Mouse (Mus musculus): ENCODE results near the gene Slc6a8.

Gene Slc6a8

DNA sequence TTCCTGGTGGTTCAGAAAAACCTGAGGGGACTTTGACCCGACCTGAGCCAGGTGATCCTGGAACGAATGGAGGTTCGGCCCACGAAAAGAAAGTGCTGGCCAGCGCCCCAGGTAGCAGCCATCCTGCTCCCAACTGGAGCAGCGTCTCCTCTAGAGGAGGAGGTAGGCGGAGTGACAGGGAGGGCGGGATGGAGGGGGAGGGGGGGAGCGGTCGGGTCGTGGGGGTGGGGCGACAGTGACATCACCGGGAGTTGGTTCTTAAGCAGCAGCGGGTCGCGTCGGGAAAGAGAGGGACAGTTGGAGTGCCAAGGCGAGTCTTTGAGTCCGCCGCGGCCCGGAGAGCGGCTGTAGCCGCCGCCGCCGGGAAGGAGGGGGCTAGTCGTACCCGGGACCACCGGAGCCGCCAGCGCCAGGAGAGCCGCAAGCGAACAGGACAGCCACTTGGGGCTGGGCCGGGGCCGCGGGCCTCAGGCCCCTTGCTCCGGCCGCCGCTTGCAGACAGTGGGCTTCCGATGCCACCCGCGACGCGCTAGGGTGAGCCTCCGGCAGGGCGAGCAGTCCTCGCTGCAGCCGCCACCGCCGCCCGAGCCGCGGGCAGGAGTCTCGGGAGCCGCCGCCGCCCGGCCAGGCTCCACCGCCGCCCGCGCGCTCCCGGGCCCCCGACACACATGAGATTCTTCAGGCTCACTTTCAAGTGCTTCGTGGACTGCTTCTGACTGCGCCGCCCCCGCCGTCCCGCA, at the start of gene Slc6a8:
Slc6a8 (plus strand) TSS at position 272 of the 740 bp plus-strand sequence.
- peak; percentile 69 to 81 for DNase-seq

DNA sequence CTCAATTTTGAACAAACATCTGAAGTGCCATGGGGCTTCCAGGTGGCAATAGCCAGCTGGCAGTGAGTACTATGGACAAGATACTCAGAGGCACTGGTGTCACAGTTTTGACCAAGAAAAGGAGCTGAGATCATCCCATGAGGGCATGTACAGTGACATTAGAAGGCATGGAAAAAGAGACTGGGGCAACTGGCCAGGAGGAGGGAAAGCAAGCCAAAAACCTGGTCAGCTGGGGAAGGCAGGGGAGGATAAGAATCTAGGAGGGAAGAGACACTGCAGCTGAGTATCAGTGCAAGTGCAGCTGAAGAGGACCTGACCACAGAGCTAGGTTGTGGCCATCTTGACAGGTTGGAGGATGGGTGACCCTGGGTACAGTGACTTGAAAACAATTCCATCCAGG, 46.0 kb upstream of the Slc6a8 start:
- peak; percentile 22 for DNase-seq

DNA sequence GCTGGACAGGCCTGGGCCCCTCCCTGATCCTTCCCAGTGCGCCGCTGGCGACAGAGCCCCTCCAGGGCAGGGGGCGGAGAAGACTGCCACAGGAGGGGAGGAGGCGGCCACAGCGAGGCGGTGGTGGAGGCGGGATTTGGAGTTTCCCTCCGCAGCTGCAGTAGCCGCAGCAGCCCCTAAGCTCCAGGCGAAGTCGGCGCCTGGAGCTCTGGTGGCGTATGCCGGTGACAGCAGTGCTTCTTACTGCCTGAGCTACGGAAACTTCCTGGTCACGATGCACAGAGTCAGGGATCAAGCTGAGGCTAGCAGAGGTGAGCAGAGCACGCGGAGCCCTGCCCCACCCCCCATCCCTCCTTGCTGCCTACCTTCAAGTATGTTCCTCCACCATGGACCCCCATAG, 37.5 kb upstream of the Slc6a8 start:
- DNase-seq: no peak

DNA sequence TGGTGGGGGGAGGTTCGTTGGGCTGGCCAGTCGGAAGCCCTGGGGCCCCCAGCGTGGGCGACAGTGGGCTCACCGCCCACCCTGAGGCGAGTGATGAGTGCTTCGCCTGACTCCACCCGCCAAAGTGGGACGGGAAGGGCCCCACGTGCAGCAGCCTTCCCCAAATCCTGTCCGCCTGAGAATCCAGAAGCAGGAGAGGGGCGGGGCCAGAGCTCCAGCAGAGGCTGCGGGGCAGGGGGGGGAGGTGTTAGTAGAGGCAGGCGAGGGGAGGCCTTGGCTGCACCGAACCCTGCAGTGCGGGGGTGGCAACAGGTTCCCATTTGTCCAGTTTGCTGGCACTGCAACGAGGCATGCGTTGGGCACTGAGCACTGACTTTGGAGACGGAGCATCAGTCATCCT, 35.5 kb upstream of the Slc6a8 start:
- DNase-seq: no peak

GRCm38 (mm10) chrX:73639255-73639675, 33.7 kb upstream of the Slc6a8 start, which contains the start of gene Dusp9:
Dusp9 (plus strand) TSS chrX:73639419.
- no peak for DNase-seq

GRCm38 (mm10) chrX:73639901-73640469, 33.0 kb upstream of the Slc6a8 start:
- DNase-seq: no peak

DNA sequence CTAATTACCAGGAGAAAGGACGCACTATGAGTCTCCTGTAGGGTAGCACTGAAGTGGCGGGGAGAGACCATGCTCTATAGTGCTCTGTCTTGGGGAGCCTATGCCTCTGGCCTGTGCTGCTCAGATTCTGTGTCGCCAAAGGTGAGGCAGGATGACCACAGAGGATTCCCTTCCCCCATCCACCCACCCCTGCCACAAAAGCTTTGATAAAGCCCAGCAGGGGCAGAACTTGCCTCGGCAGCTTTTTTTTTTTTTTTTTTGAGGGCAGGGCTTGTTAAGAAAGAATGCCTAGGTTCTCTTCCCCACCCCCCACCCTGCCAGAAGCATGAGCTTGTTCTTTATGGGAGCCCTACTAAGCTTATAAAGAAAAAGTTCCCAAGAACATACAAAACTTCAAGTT, 27.8 kb upstream of the Slc6a8 start:
- DNase-seq: no peak

DNA sequence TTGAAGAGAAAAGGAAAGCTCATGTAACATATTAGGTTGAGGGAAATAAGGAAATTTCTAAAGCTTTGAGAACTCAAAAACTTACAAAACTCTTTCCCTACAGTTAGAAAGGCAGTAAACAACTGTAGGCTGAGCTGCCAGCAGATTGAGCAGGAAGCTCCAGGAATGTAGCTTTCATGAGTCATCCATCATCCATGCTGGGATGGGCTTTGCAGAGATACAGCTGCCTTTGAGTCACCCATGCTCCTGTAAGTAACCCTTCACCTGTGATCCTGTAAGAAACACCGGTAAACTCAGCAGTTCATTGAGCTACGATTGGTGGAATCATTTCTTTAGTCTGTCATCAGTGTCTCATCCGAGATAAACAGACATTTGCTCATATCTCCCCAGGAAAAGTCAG, 22.1 kb upstream of the Slc6a8 start:
- DNase-seq: no peak

DNA sequence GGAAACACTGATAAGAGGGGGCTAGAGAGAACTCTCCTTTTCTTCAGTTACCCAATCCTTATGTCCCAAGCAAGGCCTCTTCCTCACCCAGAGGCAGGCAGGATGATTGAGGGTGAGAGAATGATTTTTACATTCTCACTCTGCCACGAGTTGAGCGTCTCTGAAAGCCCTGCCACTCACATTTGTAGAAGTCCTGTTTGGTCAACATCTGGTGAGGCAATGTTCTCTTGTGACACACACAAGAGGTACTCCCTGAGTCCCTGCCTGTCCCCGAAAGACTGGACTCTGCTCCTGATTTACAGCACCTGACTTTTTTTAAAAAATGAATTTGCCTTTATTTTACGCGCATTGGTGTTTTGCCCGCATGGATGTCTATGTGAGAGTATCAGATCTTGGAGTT, 19.6 kb upstream of the Slc6a8 start:
- no peak for DNase-seq

- DNase-seq: peak; percentile 59 to 79
These were observed 18.8 kb upstream of the Slc6a8 start for GRCm38 (mm10) chrX:73654177-73654576.

DNA sequence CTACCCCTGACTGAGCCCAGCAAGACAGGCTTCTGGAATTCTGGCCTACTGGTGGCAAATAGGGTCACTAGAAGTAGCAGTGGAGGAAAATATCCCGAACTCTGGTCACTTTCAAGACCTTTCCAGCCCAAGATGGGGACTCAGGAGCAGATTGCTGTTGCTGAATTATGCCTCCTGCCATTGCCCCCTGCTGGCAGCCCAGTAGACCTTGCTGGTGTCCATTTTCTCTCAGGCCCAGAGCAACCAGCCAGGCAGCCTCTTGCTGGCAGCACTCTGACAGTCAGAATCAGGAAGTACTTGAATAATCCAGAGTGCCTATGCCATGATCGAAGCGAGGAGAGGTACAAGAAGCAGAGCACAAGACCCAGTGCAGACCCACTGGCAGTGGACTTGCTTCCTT, 17.4 kb upstream of the Slc6a8 start:
- DNase-seq: no peak

GRCm38 (mm10) chrX:73658391-73658790, 14.6 kb upstream of the Slc6a8 start:
- no peak for DNase-seq

DNA sequence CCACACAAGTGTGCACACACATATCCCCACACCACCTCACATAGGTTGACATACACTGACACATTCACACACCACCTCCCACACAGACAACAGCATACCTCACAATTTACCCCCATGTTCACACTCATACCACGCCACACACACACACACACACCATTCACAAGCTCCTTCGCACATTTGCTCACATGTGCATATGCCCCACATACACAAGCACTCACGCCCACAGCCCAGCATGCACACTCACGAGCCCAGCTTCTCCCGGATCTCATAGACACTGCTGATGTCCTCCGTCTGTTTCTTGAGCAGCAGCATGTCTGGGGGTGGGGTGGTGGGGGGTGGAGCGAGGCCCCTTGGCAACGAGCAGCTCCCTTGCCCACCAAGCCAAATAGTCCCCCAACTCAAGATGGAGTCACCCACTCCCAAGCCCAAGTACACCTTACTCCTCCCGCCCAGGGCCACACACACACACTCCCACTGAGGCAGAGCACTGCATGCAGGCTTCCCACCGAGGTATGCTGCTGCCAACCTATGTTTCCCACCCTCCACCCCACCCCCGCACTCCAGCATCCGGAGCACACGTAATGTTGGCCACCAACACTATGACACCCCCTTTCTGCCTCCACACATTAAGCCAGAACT, 13.9 kb upstream of the Slc6a8 start:
- no peak for DNase-seq

DNA sequence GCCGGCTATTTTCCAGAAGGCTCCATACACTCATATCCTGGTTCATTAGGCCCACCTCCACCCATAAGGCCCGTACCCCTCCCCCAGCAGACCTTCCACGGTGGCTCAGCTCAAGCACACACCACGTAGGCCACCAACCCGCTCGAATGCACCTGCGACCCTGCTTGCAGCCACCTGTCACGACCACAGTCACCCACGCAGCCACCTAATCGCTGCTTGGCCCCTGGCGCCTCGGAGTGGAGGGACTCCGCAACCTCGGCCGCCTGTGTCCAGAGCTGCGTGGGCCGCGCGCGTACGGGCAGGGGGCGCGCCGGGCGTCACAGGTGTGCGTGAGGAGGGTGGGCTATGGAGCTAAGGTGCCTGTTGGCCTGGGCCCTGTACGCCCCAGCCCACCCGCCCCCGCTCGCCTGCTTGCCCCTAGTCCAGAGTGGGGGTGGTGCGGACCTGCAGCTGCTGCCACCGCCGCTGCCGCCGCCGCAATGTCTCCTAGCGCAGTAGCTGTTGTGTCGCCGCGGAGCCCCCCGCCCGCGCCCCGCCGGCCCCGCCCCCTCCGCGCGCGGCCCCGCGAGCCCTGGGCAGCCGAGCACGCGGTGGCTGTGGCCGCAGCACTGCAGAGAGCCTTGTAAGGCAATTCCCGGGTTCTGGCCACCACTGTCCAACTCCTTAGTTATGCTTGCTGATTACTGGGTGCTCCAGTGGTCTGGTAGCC, 13.2 kb upstream of the Slc6a8 start, which contains the start of gene Pnck:
Pnck (minus strand) TSS at position 543 of the 709 bp plus-strand sequence.
- peak; percentile 27 to 53 for DNase-seq

DNA sequence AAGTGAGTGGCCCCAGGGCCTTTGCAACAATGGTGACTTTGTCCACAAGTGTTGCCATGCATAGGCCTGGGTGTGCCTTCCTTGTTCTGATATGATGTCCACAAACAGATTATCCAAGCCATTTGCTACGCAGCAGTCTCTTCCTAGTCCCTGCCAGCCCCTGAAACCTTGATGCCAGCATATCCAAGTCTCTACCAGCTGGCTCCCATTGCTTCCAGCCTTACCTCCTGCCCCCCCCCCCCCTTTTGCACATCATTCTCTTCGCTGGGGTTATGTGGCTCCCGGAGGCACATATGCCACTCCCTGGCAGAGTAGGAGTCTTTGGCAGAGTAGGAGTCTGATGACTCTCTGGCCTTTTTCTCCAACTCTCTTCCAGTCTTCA, 12.7 kb upstream of the Slc6a8 start:
- no peak for DNase-seq

DNA sequence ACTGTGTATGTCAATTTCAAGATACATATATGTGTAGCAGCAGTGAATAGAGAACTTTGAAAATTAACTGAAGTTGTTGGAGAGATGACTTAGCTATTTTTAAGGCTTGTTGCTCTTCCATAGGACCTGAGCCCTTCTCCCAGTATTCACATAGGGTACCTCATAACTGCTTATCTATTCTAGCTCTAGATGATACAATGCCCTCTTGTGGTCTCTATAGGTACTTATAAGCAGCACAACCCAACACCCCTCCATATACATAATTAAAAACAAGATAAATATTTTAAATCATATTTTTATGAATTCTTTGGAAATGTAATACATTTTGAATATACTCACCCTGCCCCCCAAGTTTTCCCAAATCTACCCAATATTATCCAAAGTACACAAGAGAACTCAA, 9.8 kb upstream of the Slc6a8 start:
- DNase-seq: no peak

DNA sequence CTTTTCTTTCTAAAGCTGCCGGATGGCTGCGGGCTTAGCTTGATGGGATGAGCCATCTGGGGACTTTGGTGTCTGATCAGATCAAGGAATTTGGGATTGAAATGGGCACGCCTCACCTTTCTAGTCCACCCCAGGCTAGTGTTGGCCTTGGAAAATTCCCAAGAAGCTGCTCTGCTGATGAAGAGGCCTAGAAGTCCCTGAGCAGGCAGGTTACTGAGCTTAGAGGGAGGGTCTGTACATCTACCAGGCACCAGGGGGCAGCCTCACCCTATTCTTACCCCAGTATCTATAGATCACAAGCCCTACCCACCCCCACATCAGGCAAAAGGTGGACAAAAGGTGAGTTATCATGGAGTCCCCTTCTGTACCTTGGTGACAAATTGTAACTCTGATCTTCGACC, 919 bp upstream of the Slc6a8 start:
- DNase-seq: peak; percentile 70 to 71

- no peak for DNase-seq
These were observed 643 bp downstream of the Slc6a8 start for GRCm38 (mm10) chrX:73673619-73673967.

DNA sequence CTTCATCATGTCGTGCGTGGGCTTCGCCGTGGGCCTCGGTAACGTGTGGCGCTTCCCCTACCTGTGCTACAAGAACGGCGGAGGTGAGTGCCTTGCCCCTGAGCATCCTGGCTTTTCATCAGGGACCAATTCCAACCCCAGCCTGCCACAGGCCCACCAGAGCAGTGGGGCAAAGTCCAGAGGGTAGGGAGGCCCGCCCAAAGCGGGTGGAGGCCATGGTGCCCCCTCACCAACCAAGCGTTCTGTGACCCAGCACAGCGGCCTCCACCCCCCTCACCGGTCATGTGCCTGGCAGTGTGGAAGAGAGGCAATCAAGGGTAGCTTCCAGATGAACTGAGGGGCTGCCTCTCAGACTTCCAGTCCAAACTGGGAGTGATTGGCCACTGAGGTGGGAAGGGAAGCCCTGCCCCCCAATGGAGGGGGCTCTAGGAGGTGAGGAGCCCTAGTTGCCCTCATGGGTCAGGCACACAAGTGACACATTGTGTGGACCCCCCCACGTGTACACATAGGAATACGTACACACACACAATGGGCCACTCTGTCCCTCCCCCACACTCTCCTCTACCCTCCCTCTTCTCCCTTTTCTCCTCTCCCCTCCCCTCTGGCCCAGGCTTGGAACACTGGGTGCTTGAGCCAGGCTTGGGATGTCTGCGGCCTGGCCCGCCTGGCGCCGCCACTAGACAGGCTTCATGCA, 1.2 kb downstream of the Slc6a8 start:
- DNase-seq: peak; percentile 46 to 50

- no peak for DNase-seq
These were observed 2.3 kb downstream of the Slc6a8 start for GRCm38 (mm10) chrX:73675231-73675630.

GRCm38 (mm10) chrX:73676668-73677067, 3.7 kb downstream of the Slc6a8 start:
- no peak for DNase-seq

DNA sequence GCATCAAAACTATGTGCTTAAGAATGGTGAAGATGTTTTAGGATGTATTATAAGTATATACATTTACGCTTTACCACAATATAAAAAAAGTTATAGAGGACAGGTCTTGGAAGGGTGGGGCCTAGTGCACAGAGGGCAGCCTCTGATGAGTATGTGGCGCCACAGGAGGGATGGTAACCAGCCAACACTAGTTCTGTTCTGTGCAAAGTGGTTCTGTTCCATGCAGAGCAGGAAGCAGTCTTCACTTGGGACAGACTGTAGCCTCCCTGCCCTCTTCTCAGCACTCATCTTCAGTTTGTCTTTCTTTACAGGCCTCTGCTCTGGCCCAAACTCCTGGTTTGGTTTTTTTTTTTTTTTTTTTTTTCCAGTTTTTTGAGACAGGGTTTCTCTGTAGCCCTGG, 11.2 kb downstream of the Slc6a8 start:
- no peak for DNase-seq

- DNase-seq: no peak
These were observed 12.0 kb downstream of the Slc6a8 start for GRCm38 (mm10) chrX:73684978-73685377.
